Mouse (Mus musculus): ENCODE measurements around the gene Gm773. TPM values are rescaled to one million over a fixed set of nuclear protein-coding genes. Genes with fewer than 3 reads are reported as not detected.
"Not testable (repeated sequence)": the region's sequence is repeated elsewhere in the genome, so short reads cannot be mapped to it uniquely, and the experiment has no call there.

The Gm773 gene
- not detected for total RNA-seq (2021)

DNA sequence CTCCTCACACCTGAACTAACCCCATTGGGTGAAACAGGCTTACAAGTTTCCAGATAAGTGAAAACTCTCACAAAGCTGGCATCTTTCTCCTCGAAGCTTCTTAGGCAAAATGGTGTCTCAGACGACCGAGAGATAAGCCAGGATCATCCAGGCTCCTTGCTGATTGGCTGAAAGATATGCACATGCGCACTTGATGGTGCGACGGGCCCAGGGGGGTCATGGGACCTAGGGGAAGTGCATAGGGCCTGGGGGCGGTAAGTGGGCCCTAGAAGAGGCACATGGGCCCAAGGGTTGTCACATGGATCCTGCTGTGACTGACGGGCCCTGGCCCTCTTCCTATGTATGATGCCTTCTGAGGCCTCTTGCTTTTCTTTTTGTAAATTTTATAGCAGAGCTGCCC lies at the start of gene Gm773:
TSS of gene Gm773 (minus strand) at position 111 of the 400 bp plus-strand sequence.
- no peak for DNase-seq

- not testable (repeated sequence) for DNase-seq
These were observed 26.2 kb downstream of the Gm773 start for GRCm38 (mm10) chrX:56186449-56186848.

DNA sequence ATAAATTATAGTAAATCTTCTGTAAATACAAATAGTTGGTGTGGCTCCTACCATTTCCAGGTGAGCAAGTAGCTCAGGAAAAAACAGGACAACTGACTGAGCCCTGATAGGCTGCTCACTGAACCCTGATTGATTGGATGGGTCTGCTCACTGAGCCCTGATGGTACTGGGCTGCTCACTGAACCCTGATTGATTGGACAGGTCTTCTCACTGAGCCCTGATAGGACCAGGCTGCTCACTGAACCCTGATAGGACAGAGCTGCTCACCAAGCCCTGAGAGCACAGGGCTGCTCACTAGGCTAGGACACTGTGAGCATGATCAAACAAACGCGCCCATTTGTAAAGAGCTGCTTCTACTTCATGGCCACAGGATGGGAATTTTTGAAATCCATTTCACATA lies 61.3 kb downstream of the Gm773 start:
- no peak for DNase-seq

Other genes with a start within 250 kb of the Gm773 start
- gene 3830403N18Rik, start 76.3 kb downstream of the Gm773 start, total RNA-seq (2021): under 1 TPM; 0.45 to 0.74 TPM
- gene Zfp449, start 133.5 kb upstream of the Gm773 start, total RNA-seq (2021): 1 to 10 TPM; 5.5 to 6.1 TPM
- under 1 TPM; 0.61 to 0.91 TPM for gene Smim10l2a, start 161.7 kb upstream of the Gm773 start, total RNA-seq (2021)
- not detected for gene Gm2174, start 235.1 kb upstream of the Gm773 start, total RNA-seq (2021)
- gene Ints6l, start 242.0 kb upstream of the Gm773 start, total RNA-seq (2021): 10 to 100 TPM; 14.9 to 16.0 TPM